Mouse (Mus musculus): Measurements from ENCODE around the gene Polr1a.

DNA sequence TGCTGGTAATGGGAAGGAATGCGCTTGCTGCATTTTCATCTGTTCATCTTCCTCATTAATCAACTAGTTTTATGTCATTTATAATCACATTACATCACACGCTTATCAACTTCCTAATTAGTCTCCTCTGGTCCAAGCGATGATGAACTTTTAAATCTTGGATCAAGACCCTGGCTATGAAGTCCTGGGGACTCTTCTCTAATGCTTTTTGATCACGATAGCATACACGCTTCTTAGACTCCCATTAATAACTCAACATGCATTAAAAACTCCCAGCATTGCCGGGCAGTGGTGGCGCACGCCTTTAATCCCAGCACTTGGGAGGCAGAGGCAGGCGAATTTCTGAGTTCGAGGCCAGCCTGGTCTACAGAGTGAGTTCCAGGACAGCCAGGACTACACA, 531 bp downstream of the Polr1a start:
- TF ChIP-seq CTCF (IDR thresholded peaks at IDR 0.05; ENCODE audit: control insufficient read depth, insufficient read depth, insufficient replicate concordance, low read depth, low read length) (no peak), POLR2A (IDR thresholded peaks at IDR 0.05; ENCODE audit: control insufficient read depth, low read depth, low read length) (no peak)
